Mouse (Mus musculus) telencephalon, adult 2 months (tissue): ENCODE data around the gene Ssbp3.

ENCODE experiments used
- DNase-seq: peaks from one replicate; pipeline ENCODE4 v3.0.0-alpha.2; 2011; ENCODE audit warnings: low read depth, low spot score

The Ssbp3 gene

GRCm38 (mm10) chr4:106910201-106911172, at the start of gene Ssbp3:
Ssbp3 (plus strand) TSS chr4:106910701.
- DNase-seq: peak; percentile 91

DNA sequence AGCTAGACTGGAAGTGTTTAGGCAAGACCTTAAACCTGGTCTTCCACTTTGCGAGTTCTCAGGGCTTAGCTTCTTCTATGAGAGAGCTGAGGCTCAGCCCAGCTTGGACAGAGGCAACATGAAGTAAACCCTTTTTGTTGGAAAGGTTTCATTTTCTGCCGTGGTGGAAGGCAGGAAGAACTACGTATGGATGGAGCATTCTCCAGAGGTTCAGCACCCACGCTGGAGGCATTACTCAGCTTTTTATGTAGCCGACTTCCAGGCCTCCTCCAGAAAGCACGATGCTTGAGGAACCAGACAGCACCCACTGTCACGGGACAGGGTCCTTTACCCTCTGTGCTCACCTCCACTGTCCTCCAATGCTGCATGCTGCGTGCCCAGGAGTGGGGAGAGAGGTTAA, 48.6 kb upstream of the Ssbp3 start:
- DNase-seq: no peak

DNA sequence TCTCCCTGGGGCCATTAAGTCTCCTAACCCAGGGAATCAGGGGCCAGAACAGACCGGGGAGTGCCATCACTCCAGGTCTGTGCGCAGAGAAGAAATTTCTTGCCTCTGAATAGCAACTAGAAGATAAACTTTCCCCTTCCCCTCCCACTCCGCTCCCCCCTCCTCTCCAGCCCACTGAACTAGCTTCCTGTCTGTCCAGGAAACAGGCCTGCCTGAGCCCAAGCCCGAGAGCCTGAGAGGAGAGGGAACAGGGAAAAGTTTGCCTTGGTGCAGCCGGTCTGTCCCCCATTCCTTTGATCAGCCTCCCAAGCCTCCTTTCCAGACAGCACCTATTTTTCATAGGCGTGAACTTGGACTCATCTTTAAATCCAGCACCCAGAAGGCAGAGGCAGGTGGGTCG, 48.2 kb upstream of the Ssbp3 start:
- no peak for DNase-seq

DNA sequence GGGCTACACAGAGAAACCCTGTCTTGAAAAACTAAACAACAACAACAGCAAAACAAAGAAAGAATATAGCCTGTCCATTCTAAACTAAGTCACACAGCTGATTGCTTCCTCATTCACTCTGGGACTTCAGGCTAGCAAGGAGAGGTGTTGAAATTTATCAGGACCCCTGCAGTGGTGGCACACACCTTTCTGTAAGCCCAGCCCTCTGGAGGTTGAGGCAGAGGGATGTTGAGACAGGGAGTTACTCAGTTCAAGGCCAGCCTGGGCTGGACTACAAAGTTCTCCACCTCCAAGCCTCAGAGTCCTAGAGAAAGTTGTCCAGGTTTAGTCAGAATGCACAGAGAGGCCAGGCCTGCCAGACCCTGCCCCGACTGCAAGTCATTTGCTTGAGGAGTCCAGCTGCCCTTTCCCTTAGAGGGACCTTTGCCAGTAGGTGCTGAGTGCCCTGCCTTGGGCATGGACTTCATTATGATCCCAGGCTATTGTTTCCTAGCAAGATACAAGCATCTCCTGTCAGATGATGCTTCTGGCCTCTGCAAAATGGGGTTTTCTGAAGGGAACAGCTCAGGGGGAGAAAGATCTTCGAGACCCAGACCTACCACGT, 47.6 kb upstream of the Ssbp3 start:
- DNase-seq: no peak

- DNase-seq: no peak
Measured at GRCm38 (mm10) chr4:106865415-106866110, 44.9 kb upstream of the Ssbp3 start.

- DNase-seq: no peak
Measured at GRCm38 (mm10) chr4:106866381-106866780, 44.1 kb upstream of the Ssbp3 start.

GRCm38 (mm10) chr4:106866845-106867244, 43.7 kb upstream of the Ssbp3 start:
- no peak for DNase-seq

- DNase-seq: no peak
Measured at GRCm38 (mm10) chr4:106868737-106869438, 41.6 kb upstream of the Ssbp3 start.

DNA sequence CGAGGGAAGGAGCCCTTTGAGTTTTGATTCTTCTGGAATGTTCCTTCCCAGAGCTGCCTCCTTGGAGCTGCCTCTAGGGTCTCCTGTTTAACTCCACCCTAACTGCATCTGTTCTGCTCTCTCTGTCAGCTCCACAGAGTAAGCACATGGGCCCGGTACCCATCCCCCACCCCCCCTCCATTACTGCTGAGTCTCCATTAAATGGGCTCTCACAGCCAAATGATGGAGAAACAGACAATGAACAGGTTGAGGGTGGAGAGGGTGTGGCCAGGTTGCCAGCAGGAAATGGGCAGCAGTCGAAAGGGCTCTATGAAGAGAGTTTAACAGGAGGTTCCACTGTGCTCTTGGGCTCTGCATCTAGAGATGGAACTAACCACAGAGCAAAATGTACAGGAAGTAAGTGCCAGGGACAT, 41.0 kb upstream of the Ssbp3 start:
- no peak for DNase-seq

- DNase-seq: no peak
Measured at GRCm38 (mm10) chr4:106870556-106870955, 39.9 kb upstream of the Ssbp3 start.

DNA sequence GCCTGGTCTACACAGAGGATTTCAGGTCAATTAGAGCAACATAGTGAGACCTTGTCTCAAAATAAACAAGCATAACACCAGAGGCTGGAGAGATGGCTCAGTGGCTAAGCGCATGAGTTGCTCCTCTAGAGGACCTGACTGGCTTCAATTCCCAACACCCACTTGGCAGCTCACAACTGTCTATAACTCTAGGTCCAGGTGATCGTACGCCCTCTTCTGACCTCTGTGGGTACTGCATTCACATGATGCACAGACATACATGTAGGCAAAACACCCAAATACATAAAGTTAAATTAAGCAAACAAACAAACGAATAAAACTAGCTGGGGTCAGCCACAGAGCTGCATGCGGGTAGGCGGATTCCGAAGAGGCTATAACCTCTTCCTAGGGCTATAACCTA, 36.0 kb upstream of the Ssbp3 start:
- no peak for DNase-seq

GRCm38 (mm10) chr4:106881101-106881500, 29.4 kb upstream of the Ssbp3 start:
- DNase-seq: no peak

- no peak for DNase-seq
Measured at GRCm38 (mm10) chr4:106883149-106883548, 27.4 kb upstream of the Ssbp3 start.

DNA sequence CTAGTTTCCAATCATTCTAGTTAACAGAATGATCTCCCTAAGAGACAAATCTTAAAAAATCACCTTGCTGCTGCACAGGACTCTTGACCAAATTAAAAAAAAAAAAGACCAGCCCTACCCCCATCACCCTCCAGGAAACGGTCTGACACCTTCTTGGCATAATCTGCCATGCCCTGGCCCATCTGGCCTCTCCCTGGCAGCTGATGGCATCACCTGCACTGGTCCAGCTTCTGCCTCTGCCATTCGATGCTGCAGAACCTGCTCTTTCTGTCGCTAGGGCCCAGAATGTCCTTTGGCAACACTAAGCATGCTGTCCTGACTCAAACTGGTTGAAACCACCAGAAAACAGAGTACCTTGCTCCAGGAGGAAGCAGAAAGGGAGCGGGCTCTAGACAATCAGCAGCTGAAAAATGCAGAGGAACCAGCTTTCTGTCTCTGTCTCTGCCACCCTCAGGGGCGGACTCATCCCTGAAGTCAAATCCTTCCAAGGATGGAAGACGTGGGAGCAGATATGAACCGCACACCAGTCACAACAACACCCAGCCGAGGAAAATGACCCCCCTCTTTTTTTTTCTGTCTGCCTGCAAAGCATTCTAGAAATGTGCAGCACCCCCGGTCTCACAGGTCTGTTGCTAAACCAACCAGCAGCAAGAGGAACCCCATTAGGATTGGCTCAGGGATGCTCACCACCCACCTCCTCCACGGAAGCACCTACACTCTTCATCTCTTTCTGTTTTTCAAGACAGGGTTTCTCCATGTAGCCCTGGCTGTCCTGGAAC, 24.0 kb upstream of the Ssbp3 start:
- peak; percentile 76 for DNase-seq

- DNase-seq: peak; percentile 73
Measured at GRCm38 (mm10) chr4:106896086-106896485, 14.4 kb upstream of the Ssbp3 start.

DNA sequence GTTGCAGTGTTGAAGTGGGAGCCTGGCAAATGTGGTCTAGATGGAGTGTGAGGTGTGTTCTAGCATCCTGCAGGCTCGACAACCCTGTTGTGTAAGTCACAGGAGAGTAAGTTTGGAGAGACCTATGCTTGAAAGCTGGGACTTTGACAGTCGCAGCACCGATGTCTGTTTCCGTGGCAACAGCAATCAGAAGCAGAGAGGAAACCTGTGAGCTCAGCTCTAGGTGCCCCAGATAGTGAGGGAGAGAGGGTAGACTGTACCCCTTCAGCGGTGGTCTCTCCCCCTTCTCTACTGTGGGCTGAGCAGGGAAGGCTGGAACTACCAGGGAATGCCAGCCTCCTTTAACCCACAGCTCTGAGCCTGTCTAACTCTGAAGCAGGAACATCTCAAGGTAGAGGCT, 11.6 kb upstream of the Ssbp3 start:
- no peak for DNase-seq

DNA sequence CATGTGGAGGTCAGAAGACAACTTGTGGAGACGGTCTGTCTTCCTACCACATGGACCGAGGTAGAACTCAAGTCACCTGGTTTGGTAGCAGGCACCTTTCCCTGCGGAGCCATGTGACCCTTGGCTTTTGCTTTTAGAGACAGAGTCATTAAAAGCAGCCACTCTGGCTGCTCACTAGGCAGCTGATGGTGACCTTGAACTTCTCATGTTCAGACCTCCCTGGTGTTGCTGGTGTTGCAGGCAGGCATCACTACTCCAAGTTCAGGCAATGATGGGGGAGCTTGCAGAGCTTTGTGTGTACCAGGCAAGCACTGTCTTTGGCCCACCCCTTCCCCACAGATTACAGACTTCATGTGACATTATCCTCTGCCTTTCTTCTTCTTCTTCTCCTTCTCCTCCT, 11.0 kb upstream of the Ssbp3 start:
- DNase-seq: no peak

DNA sequence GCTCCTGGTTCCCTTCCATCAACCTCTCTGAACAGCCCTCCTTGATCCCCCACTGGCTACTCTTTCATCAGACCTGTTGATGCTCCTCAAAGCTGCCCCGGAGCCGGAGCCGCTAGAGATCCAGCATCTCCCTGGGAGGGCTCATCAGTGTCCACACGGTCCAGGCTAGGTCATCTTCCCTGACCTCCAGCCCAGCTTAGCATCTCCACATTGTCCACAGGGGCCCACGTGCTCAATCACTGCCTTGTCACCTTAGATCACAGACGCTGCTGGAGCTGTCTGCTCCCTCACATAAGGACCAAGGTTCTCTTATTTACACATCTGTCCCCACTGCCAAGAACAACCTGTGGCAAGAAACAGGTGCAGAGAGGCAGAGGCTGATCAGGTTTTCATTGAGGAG, 9.8 kb upstream of the Ssbp3 start:
- DNase-seq: no peak

DNA sequence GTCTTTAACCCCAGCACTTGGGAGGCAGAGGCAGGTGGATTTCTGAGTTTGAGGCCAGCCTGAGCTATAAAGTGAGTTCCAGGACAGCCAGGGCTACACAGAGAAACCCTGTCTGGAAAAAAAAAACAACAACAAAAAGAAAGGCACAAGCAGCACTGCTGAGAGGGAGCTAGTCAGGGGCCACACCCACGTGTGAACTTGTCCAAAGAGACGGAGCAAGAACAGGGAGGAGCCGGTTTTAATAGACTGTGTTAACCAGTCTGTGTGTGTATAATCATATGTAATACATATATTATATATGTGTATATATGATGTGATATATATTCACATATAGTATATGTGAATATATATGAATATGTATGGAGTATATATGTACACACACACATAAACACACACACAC, 8.9 kb upstream of the Ssbp3 start:
- DNase-seq: no peak

- no peak for DNase-seq
Measured at GRCm38 (mm10) chr4:106902157-106902556, 8.3 kb upstream of the Ssbp3 start.

- DNase-seq: no peak
Measured at GRCm38 (mm10) chr4:106905898-106906297, 4.6 kb upstream of the Ssbp3 start.
